Mouse (Mus musculus) telencephalon, adult 2 months (tissue): ENCODE measurements around the gene Tmem35b.
"Not testable (repeated sequence)": the region's sequence is repeated elsewhere in the genome, so short reads cannot be mapped to it uniquely, and the experiment has no call there.

ENCODE experiments used
- DNase-seq: peaks from one replicate; pipeline ENCODE4 v3.0.0-alpha.2; 2011; ENCODE audit warnings: low read depth, low spot score

Tmem35b gene

DNA sequence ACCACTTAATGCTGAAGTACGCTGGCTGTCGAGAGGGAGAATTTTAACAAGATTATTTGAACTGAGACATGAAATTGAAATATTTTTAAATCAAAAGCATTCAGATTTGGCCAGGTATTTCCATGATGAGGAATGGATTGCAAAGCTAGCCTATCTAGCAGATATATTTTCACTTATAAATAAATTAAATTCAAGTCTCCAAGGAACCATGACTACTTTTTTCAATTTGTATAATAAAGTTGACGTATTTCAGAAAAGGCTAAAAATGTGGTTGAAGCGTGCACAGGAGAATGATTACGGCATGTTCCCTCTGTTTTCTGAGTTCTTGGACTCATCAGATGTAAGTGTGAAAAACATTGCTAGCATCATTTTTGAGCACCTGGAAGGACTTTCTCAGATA is at the start of gene Tmem35b:
Gene Tmem35b, plus strand, starts transcription at position 301 of the 400 bp plus-strand sequence.
- DNase-seq, result no peak

DNA sequence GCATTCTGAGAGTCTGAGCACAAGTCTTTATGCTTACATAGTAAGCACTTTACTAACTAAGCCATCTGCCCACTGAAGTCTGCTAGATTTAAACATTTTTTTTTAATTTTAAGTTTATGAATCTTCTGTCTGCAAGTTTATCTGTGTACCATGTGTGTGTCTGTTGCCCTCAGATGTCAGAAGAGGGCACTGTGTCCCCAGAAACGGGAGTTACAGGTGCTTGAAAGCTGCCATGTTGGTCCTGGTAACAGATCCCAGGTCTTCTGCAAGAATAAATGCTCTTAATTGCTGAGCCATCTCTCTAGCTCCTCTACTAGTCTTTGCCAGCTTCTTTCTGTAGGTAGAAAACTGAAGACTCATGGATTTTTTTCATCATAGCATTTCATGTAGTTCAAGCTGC is 48.6 kb upstream of the Tmem35b start:
- DNase-seq, result no peak

DNA sequence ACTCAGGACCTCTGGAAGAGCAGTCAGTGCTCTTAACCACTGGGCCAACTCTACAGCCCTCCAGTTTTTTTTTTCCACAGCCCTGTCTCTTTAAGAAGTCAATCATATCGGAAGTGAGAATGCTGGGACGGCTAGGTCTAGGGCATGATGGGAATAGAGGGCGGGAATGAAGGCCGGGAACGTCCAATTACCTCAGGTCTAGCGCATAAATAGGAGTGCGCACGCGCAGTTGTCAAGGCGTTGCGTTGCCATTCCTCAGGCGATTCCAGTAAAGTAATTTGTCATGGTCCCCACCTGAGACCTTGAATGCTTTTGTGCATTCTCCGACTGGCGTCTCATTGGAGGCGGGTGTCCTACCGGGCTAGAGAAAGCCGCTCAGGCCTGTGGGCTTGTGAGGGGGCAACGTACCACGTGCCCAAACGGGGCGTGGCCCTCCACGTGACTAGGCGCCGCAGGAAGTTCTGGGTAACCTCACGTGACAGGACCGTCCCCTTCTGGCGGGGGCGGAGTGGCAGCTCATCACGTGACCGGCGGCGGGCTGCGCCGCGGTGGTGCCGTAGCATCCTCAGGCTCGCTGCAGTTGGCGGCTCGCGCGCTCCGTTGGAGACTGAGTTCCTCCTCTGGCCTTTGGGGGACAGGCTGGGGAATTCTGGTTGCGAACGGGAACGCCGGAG is 46.5 kb upstream of the Tmem35b start, which contains the start of gene Zmym6:
Gene Zmym6, plus strand, starts transcription at position 509 of the 674 bp plus-strand sequence.
- peak; percentile 95 for DNase-seq

DNA sequence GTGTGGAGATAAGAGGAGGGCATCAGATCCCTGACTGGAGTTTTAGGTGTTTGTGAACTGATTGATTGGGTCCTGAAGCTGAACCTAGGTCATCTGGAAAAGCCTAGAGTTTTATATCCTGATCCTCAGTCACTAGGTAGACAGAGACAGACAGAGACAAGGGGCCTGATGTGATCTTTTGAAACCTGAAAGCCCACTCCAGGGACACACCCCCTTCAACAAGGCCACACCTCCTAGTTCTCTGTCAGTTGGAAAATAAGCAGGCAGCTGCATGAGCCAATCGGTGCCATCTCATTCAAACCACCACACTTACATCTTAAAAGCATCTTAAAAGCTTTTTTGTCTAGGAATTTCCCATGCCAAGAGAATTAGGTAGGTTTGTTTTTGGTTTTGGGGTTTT is 42.7 kb upstream of the Tmem35b start:
- DNase-seq, result no peak

DNA sequence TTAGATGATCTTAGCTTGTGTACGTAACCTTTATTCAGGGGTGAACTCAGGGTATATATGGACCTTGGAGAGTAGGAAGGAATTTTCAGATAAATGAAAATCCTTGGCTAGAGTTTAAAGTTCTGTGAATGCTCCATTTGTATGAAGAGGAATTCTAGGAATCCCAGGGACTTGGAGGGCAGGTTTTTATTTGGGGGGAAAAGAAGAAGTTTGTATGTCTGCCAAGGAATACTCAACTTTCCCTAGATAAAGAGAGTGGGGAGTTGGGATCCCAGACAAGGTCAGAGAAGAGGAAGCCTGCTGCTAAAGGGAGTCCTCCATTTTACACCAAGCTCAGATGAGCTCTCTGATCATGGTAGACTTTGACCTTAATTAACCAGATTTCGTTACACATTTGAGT is 40.4 kb upstream of the Tmem35b start:
- no peak for DNase-seq

DNA sequence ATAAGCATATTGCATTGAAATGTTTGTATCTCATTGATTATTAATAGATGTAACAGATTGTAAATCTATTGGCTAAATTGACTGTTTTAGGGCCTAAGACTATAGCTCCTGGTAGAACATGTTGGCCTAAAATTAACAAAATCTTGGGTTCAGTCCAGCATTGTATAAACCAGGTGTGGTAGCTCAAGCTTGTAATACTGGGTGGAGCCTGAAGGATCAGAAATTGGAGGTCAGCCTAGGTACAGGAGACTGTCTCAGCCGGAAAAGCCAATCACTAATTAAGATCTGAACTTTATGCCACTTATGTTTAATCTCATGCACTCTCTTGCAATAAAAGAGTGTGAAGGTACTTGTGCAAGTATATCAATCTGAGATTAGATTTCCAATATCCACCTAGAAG is 37.7 kb upstream of the Tmem35b start:
- DNase-seq, result no peak

DNA sequence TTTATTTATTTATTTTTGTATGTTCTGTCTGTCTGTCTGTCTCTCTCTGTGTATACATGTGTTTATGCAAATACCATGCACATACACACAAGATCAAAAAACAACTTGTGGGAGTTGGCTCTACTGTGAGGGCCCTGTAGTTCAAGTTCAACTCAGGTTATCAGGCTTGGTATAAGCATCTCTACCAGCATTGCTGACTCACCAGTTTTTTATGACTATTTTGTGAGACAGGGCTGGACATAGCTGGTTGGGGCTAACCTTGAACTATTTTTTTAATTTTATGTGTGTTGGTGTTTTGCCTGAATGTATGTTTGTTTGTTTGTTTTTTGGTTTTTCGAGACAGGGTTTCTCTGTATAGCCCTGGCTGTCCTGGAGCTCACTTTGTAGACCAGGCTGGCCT is 32.3 kb upstream of the Tmem35b start:
- DNase-seq, result no peak

DNA sequence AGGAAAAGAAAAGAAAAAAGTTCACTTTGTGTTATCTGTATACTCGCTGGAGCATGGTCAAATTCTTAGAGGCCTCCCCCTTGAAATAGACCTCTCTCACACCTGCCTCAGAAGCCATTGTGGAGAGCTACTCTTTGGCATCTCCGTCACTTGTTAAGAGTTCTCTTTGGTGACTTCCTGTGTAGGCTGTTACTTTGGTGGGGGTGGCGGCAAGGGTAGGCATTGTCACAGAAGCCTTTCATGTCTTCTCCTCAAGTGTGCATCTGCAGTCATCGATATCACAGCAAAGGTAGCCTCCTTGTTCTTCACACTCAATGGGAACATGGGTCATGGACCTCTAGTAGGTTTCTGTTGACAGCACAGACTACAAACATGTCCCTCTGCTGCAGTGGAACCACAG is 28.4 kb upstream of the Tmem35b start:
- no peak for DNase-seq

DNA sequence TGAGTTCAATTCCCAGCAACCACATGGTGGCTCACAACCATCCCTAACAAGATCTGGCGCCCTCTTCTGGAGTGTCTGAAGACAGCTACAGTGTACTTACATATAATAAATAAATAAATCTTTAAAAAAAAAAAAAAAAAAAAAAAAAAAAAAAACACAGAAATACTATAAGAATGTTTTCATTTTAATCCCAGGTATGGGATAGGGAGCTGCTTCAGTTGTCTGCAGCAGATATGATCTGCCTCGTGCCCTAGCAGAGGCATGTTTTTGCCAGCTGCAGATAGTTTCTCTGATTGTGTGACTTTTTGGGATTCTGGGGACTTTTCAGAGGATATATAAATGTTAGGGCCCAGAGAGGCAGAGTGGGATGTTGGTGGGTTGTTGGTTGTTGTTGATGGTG is 23.9 kb upstream of the Tmem35b start:
- DNase-seq, result not testable (repeated sequence)

DNA sequence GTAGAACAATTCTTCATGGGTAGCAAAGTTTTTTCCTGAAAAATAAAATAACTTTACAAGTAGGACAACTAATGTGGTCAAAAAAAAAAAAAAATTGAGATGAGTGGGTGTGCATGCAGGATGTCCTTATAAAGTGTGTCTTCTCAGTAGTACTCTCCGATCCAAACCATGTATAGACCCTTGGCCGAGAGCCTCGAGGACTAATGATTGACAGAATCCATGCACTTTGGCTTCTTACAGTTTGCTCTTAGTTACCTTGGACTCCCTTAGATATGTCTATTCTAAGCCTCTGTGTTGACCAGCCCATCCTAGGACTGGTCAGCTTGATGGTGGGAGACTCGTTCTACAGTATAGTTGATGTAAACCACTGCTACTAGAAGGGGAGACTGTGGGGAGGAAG is 15.9 kb upstream of the Tmem35b start:
- no peak for DNase-seq

DNA sequence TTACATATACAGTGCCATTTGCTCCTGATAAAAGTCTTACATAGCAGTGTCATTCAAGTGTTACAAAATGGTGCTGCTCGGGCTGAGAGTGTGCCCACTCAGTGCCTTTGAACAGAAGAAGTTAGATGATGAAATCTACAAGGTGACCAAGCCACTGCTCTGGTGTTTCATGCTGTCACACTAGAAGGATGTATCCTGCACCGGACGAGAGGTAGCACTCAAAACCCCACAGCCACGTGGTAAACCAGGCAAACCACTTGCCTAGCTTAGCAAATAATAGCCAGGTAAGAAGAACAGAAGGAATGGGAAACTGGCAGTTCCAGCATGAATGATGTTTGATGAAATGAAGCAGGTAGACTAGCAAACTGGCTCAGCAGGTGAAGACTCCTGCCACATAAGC is 12.9 kb upstream of the Tmem35b start:
- no peak for DNase-seq

DNA sequence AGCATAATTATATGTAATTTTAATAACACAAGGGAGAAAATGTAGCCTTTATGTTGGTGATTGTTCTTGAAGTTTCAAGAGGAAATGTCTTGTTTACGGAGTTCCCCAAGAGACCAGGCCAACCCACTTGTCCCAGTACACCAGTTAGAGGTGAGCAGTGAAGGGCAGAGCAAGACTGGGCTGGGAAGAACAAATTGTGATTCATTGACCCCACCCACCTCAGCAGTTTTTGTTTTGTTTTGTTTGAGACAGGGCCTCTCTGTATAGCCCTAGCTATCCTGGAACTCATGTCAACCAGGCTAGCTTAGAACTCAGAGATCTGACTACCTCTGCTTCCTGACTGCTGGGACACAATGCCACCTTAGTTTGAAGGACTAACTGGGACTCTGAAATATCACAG is 840 bp downstream of the Tmem35b start:
- DNase-seq, result no peak

DNA sequence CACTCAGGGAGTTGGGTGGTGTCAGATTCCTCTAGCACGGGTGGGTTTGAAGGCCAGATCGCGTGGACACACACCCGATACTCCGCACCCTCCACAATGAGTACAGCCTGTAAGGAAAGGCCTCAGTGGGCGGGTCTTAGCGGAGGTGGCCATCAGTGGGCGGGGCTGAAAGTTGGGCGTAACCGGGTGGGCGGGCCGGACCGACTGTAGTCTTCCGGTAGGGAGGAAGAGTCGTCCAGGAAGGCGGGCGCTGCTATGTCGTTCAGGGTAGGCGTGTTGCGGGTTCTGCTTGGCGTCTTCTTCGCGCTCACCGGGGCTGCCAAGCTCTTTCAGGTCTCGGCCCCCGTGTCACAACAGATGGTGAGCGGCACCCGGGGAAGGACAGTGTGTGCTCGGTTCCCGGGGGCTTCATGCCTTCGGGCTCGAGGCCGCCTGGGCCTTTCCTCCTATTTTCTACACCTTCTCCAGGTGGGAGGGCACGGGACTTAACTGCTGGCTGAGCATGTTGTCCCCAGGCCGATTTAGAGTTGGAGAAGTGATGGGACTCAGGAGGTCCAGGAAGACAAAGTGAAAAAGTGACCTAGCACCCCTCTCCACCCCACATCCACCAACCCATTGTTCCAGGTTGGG is 2.5 kb downstream of the Tmem35b start:
- DNase-seq, result peak; percentile 23

DNA sequence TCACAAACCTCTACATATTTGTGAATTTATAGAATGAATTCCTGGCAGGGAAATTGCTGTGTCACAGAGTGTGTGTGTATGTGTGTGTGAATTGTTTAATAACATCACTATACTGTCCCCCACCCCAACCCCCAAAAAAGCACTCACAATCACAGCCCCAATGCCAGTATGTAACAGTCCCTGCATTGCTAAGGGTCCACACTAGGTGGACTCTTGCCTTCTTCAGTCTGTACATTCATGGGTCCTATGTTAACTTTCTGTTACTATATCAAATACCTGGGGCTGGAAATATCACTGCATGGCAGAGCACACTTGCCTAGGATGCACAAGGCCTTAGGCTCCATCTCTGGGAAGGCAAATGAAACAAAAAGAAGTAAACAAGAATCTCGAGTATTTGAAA is 11.2 kb downstream of the Tmem35b start:
- no peak for DNase-seq

DNA sequence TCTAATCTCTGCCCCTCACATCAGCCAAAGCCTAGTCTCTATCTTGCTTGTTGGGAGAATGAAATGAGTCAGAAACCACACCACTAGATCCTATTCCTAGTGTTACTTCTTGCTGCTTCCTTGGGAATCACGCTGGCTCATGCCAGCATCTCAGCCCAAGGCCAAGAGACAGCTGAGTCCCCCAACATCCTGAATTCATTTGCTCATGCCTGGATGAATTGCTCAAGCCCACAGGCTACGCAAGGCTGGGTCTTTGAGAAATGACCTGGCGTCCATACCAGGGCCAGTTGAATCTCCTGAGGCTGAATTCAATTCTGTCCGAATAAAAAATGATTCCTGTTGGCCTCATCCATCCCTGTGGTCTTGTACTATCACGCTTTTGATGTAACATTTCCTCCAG is 14.1 kb downstream of the Tmem35b start:
- no peak for DNase-seq

DNA sequence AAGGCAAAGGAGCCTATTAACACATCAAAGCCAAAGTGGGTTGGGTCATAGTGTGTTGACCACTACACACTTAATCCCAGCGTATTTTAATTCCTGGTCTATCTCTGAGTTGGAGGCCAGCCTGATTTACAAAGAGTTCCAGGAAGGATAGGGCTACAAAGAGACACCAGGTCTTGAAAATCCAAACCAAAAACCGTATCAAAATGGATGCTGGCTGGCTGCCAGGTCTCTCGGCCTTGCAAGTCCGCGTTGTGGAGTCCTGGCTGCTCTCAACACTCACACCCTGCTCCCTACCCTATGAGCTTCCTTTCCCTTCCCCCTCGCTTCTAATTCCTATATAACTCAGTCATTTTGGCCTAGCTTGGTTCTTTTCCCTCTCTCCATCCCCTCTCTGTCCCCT is 15.0 kb downstream of the Tmem35b start:
- DNase-seq, result no peak

DNA sequence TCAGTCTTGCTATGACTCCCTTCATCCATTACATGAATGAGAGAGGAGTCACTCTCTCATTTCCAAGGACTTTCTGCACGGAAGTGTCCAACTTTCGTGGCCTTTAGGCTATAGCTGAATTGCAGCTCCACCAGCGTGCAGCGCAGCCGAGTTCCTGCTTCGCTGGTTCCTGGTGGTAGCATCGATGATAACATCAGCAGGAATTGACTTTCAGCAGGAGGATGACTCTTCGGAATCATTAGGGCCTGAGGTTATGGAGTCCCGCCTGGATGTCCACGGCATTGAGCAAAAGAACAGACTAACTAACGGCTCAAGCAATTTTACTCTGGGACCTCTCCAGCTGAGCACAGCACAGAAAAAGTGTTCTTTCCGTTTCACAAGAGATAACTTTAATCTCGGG is 26.5 kb downstream of the Tmem35b start:
- DNase-seq, result no peak

DNA sequence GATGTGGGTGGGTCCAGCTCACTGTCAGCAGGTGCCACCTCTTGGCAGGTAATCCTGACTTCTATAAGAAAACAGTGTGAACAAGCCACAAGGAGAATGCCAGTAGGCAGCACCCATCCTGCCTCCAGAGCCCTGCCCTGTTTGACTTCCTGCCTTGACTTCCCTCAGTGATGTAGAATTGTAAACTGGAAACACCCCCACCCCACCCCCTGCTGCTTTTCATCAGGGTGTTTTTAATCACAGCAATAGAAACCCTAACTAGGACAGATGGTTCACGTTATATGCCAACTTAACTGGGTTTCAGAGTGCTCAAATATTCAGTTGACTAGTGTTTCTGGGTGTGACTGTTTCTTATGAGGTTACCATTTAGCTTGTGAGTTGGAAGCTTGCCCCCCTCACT is 29.9 kb downstream of the Tmem35b start:
- no peak for DNase-seq

DNA sequence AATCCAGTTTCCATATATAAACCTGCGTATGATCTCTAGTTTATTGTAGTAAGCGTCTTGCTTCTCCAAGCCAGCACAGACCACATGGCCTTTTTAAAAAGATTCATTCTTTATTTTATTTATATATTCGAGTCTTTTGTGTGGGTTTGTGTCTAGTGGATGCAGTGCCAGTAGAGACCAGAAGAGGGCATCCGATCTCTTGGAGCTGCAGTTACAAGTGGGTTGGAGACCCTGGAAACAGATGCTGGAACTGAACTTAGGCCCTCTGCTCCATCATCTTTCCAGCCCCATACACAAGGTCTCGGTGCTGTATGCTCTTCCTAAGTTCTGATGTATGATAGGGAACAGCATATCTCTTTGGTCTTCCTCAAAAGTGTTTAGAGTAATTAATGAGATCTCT is 32.3 kb downstream of the Tmem35b start:
- DNase-seq, result no peak

DNA sequence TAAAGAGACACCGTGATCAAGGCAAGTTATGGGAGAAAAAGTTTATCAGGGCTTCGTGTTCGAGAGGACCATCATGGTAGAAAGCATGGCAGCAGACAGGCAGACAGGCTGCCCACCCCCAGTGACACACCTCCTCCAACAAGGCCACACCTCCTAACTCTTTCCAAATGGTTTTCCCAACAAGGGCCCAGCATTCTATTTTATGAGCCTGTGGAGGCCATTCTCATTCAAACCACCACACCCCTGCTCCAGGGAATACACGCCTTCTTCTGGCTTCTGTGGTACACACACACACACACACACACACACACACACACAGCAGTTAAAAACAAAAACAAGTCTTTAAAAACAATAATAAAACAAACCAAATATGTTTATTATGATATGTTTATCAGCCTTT is 34.3 kb downstream of the Tmem35b start:
- DNase-seq, result no peak

DNA sequence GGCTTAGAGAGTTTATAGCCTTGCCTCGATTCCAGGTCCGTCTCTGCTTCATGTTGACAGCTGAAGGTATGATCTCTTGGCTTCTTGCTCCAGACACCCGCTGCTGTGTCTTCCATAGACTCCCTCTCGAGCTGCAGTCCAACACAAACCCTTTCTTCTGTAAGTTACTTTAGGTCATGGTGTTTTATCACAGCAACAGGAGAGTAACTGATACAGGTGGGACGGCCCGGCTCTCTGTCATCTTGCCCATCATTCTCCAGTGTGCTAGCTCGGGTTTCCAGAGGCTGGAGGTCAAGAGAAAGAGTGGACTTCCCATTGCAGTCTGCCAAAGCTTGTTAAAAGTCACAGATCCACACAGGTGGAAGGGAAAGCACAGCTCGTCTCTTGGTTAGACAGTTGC is 40.4 kb downstream of the Tmem35b start:
- DNase-seq, result no peak

DNA sequence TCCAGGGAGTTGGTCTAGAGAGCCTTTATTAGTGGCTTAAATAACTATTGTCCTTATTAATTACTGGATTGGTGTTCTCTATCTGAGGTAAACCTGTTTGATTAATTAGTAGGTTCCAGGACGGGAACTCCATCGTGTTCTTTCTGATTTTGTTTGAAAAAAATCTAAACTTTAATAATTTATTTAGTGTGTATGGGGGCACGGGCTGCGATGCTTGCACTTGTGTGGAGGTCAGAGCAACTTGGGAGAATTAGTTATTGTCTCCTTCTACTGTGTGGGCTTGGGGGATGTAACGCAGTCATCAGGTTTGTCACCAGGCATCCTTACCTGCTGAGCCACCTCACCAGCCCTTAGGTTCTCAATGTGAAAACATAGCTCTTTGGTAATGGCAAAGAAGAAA is 43.6 kb downstream of the Tmem35b start:
- no peak for DNase-seq

DNA sequence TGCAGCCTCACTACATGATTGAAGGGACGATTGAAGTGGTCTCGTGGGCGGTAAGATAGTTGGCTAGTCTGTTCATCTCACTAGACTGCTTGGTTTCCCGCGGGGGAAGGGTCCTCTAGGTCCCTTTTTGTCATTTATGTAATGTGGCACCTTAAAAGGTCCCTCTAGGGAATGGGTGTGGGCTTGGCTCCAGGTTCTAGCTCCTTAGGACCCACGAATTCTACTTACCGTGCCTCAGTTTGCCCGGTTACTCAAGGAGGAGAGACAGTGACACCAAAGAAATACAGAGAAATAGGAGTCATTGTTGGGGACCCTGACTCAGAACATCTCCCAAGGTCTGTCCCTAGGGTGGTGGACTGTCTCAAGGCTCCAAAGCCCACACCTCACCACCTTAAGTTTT is 44.2 kb downstream of the Tmem35b start:
- DNase-seq, result no peak
